Mouse (Mus musculus): ENCODE data around the gene Slc39a5.

- TF ChIP-seq TAL1 (IDR thresholded peaks at IDR 0.05; ENCODE audit: low read length): no peak
- no peak for TF ChIP-seq TCF12 (IDR thresholded peaks at IDR 0.05; ENCODE audit: low read depth, low read length)
Observed at GRCm38 (mm10) chr10:128434681-128435080, 33.7 kb upstream of the Slc39a5 start.
